Mouse (Mus musculus): ENCODE measurements around the gene Snx17. TPM values are rescaled to one million over a fixed set of nuclear protein-coding genes. Genes with fewer than 3 reads are reported as not detected.

Gene Snx17
- total and polyA plus RNA-seq, 2 experiments from 2014 or later = 112 to 120 TPM

GRCm38 (mm10) chr5:31198170-31198569 is 5.1 kb downstream of the Snx17 start:
- 0 out of 2 replicates have a peak, but pooled peaks cover 4% of the 10 kb centered on the region for H3K9me3 ChIP-seq (replicated peaks; ENCODE audit: control insufficient read depth, low read length)
- H3K27me3 ChIP-seq (ENCODE audit: control insufficient read depth, insufficient read depth, low read length) = no peaks in the 10 kb centered on the region
- H3K27ac ChIP-seq (ENCODE audit: low read depth) = no peak overlapping the region
- no peak overlapping the region for H3K4me2 ChIP-seq (ENCODE audit: low read depth, low read length)
- H3K9ac ChIP-seq (replicated peaks; ENCODE audit: low read depth, low read length) = no peak overlapping the region
- DNase-seq (ENCODE audit: low spot score) (no peak), ATAC-seq (ENCODE audit: insufficient read depth, low read depth) (no peak)
- H3K4me3 ChIP-seq (ENCODE audit: low read depth, low read length) = no peak overlapping the region
- peaks cover 16% of the 10 kb centered on the region for H3K4me1 ChIP-seq (ENCODE audit: control insufficient read depth, insufficient read depth)
- H3K36me3 ChIP-seq (replicated peaks; ENCODE audit: control insufficient read depth, insufficient read depth, low read length) = peaks cover 62% of the 10 kb centered on the region
- no peak for TF ChIP-seq CTCF (IDR thresholded peaks at IDR 0.05; ENCODE audit: low read depth)
- TF ChIP-seq EP300 (IDR thresholded peaks at IDR 0.05; ENCODE audit: low read depth) = no peak
- WGBS = 77% methylated on average over 9 of the region's 9 CpGs

DNA sequence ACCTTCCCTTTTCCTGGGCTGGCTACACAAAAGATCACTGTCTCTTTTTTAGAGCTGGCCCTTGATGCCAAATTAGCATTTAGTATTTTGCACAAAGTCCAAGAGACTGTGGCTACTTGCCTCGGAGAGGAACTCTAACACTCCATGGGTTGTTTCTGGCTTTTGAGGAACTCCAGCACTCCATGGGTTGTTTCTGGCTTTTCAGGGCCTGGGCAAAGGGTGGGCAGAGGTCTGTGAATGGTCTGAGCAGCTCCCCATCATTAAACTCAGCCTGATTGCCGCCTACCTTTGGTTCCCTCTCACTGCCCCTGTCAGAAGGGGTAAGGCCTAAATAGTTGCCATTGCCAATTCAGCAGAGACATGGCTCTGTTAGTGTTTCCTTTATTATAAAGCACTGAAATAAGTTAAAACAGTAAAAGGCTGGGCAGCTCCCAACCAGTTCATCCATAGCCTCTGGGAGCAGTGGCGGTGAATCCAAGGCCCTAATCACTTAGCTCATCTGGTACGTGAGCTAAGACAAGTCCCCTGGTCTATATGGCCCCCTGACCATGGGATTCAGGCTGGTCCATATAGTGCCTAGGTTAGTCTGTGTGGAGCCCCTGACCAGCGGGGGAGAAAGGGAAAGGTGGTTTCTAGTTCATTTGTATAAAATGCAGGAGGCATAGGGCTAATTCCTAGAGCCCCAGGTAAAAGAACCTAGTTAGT is 5.7 kb downstream of the Snx17 start:
- H3K36me3 ChIP-seq (replicated peaks; ENCODE audit: control insufficient read depth, insufficient read depth, low read length) = peaks cover 68% of the 10 kb centered on the region
- no peaks in the 10 kb centered on the region for H3K27me3 ChIP-seq (ENCODE audit: control insufficient read depth, insufficient read depth, low read length)
- 0 out of 2 replicates have a peak, but pooled peaks cover 4% of the 10 kb centered on the region for H3K9me3 ChIP-seq (replicated peaks; ENCODE audit: control insufficient read depth, low read length)
- no peak overlapping the region for H3K9ac ChIP-seq (replicated peaks; ENCODE audit: low read depth, low read length)
- WGBS = 81% methylated on average over 5 of the region's 5 CpGs
- H3K4me3 ChIP-seq (ENCODE audit: low read depth, low read length) = no peak overlapping the region
- H3K4me1 ChIP-seq (ENCODE audit: control insufficient read depth, insufficient read depth) = peaks cover 15% of the 10 kb centered on the region
- no peak overlapping the region for H3K27ac ChIP-seq (ENCODE audit: low read depth)
- no peak for TF ChIP-seq CTCF (IDR thresholded peaks at IDR 0.05; ENCODE audit: low read depth)
- no peak for TF ChIP-seq EP300 (IDR thresholded peaks at IDR 0.05; ENCODE audit: low read depth)
- ATAC-seq (ENCODE audit: insufficient read depth, low read depth) = no peak
- no peak for DNase-seq (ENCODE audit: low spot score)
- H3K4me2 ChIP-seq (ENCODE audit: low read depth, low read length) = no peak overlapping the region

DNA sequence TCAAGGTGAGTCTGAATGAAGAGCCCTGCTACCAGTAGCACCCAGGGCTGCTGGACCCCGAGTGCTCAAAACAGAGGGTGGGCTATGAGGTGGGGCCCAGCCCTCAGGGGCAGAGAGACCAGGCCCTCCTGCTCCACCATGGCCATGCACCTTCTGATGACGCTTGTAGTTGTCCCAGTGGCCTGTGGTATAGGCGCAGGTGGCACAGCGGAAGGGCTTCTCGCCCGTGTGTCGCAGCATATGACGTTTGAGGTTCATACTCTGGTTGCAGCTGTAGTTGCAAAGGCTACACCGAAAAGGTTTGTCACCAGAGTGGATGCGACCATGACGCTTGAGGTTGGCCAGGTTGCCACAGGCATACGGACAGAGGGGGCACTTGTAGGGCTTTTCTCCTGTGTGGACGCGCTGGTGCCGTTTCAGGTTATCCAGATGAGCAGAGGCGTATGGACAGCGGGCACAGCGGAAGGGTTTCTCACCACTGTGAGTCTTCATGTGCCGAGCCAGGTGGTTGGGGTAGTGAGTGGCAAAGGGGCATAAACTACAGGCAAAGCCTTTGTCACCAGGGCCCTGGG is 6.4 kb downstream of the Snx17 start:
- 0 out of 2 replicates have a peak, but pooled peaks cover 4% of the 10 kb centered on the region for H3K9me3 ChIP-seq (replicated peaks; ENCODE audit: control insufficient read depth, low read length)
- no peak for TF ChIP-seq CTCF (IDR thresholded peaks at IDR 0.05; ENCODE audit: low read depth)
- no peak for TF ChIP-seq EP300 (IDR thresholded peaks at IDR 0.05; ENCODE audit: low read depth)
- no peak overlapping the region for H3K4me3 ChIP-seq (ENCODE audit: low read depth, low read length)
- ATAC-seq (ENCODE audit: insufficient read depth, low read depth) = no peak
- H3K27ac ChIP-seq (ENCODE audit: low read depth) = no peak overlapping the region
- no peak overlapping the region for H3K4me2 ChIP-seq (ENCODE audit: low read depth, low read length)
- H3K9ac ChIP-seq (replicated peaks; ENCODE audit: low read depth, low read length) = no peak overlapping the region
- peaks cover 9% of the 10 kb centered on the region for H3K4me1 ChIP-seq (ENCODE audit: control insufficient read depth, insufficient read depth)
- H3K27me3 ChIP-seq (ENCODE audit: control insufficient read depth, insufficient read depth, low read length) = no peaks in the 10 kb centered on the region
- 88% methylated on average over 19 of the region's 19 CpGs for WGBS
- no peak for DNase-seq (ENCODE audit: low spot score)
- peaks cover 75% of the 10 kb centered on the region for H3K36me3 ChIP-seq (replicated peaks; ENCODE audit: control insufficient read depth, insufficient read depth, low read length)

GRCm38 (mm10) chr5:31199893-31200292 is 6.9 kb downstream of the Snx17 start:
- 74% methylated on average over 9 of the region's 9 CpGs for WGBS
- H3K27ac ChIP-seq (ENCODE audit: low read depth) = no peak overlapping the region
- DNase-seq (ENCODE audit: low spot score) = no peak
- no peaks in the 10 kb centered on the region for H3K27me3 ChIP-seq (ENCODE audit: control insufficient read depth, insufficient read depth, low read length)
- H3K4me2 ChIP-seq (ENCODE audit: low read depth, low read length) = no peak overlapping the region
- H3K4me1 ChIP-seq (ENCODE audit: control insufficient read depth, insufficient read depth) = peaks cover 9% of the 10 kb centered on the region
- peaks cover 79% of the 10 kb centered on the region for H3K36me3 ChIP-seq (replicated peaks; ENCODE audit: control insufficient read depth, insufficient read depth, low read length)
- no peak overlapping the region for H3K4me3 ChIP-seq (ENCODE audit: low read depth, low read length)
- no peak for ATAC-seq (ENCODE audit: insufficient read depth, low read depth)
- no peak overlapping the region for H3K9ac ChIP-seq (replicated peaks; ENCODE audit: low read depth, low read length)
- H3K9me3 ChIP-seq (replicated peaks; ENCODE audit: control insufficient read depth, low read length) = 0 out of 2 replicates have a peak, but pooled peaks cover 4% of the 10 kb centered on the region
- TF ChIP-seq EP300 (IDR thresholded peaks at IDR 0.05; ENCODE audit: low read depth) = no peak
- TF ChIP-seq CTCF (IDR thresholded peaks at IDR 0.05; ENCODE audit: low read depth) = no peak; the same call in 1 of the 2 replicates

GRCm38 (mm10) chr5:31200327-31200768 is 7.3 kb downstream of the Snx17 start:
- no peaks in the 10 kb centered on the region for H3K27me3 ChIP-seq (ENCODE audit: control insufficient read depth, insufficient read depth, low read length)
- H3K9ac ChIP-seq (replicated peaks; ENCODE audit: low read depth, low read length) = no peak overlapping the region
- peaks cover 9% of the 10 kb centered on the region for H3K4me1 ChIP-seq (ENCODE audit: control insufficient read depth, insufficient read depth)
- WGBS = 88% methylated on average over 27 of the region's 27 CpGs
- H3K36me3 ChIP-seq (replicated peaks; ENCODE audit: control insufficient read depth, insufficient read depth, low read length) = peaks cover 79% of the 10 kb centered on the region
- H3K4me2 ChIP-seq (ENCODE audit: low read depth, low read length) = no peak overlapping the region
- no peak overlapping the region for H3K27ac ChIP-seq (ENCODE audit: low read depth)
- H3K4me3 ChIP-seq (ENCODE audit: low read depth, low read length) = no peak overlapping the region
- H3K9me3 ChIP-seq (replicated peaks; ENCODE audit: control insufficient read depth, low read length) = 0 out of 2 replicates have a peak, but pooled peaks cover 4% of the 10 kb centered on the region
- no peak for ATAC-seq (ENCODE audit: insufficient read depth, low read depth)
- no peak for DNase-seq (ENCODE audit: low spot score)
- TF ChIP-seq EP300 (IDR thresholded peaks at IDR 0.05; ENCODE audit: low read depth) (no peak), CTCF (IDR thresholded peaks at IDR 0.05; ENCODE audit: low read depth) (no peak)

All from heart, postnatal 0 days (tissue).